Mouse (Mus musculus) stomach, embryonic 14.5 days (tissue): ENCODE results near the gene Eya2. TPM values are rescaled to one million over a fixed set of nuclear protein-coding genes. Genes with fewer than 3 reads are reported as not detected.
A peak's percentile ranks its signal among the peaks of the same experiment; 100 is the strongest.

Experiments
- ATAC-seq: fragments of 200-750 bp; cut with Nextera tagmentation; 2 replicates; pipeline ENCODE4 v1.8.0; 2017; ENCODE audit warnings: low read depth, moderate TSS enrichment; ENCODE audit not compliant: insufficient number of reproducible peaks, insufficient read depth, low FRiP score
- H3K27ac ChIP-seq: fragments of 300-500 bp; sonication (generic); 2 replicates; pipeline ENCODE4 v1.5.1; 2014; ENCODE audit warnings: mild to moderate bottlenecking, low read length, moderate library complexity, mixed read lengths
- H3K27me3 ChIP-seq: fragments of 300-500 bp; sonication (generic); 2 replicates; pipeline ENCODE4 v1.6.1; 2014; ENCODE audit warnings: low read length, control low read depth, mixed read lengths; ENCODE audit not compliant: control insufficient read depth, insufficient read depth
- H3K36me3 ChIP-seq: fragments of 300-500 bp; sonication (generic); 2 replicates; pipeline ENCODE4 v1.6.1; 2014; ENCODE audit warnings: mild to moderate bottlenecking, control low read depth, low read length, moderate library complexity, mixed read lengths; ENCODE audit not compliant: control insufficient read depth, insufficient read depth
- H3K4me1 ChIP-seq: fragments of 300-500 bp; sonication (generic); 2 replicates; pipeline ENCODE4 v1.6.1; 2014; ENCODE audit warnings: low read length, control low read depth, mixed read lengths; ENCODE audit not compliant: control insufficient read depth, insufficient read depth
- H3K4me2 ChIP-seq: fragments of 300-500 bp; sonication (generic); replicated peaks from 2 replicates; pipeline ENCODE4 v1.6.1; 2014; ENCODE audit warnings: low read depth, low read length, control low read depth
- H3K4me3 ChIP-seq: fragments of 300-500 bp; sonication (generic); 2 replicates; pipeline ENCODE4 v1.5.1; 2014; ENCODE audit warnings: low read depth, low read length, control low read depth
- H3K9ac ChIP-seq: fragments of 300-500 bp; sonication (generic); replicated peaks from 2 replicates; pipeline ENCODE4 v1.6.1; 2014; ENCODE audit warnings: low read depth, mild to moderate bottlenecking, control low read depth, low read length, moderate library complexity, mixed read lengths
- H3K9me3 ChIP-seq: fragments of 300-500 bp; sonication (generic); 2 replicates; pipeline ENCODE4 v1.6.1; 2016; ENCODE audit warnings: low read depth, low read length, control low read depth; ENCODE audit not compliant: control insufficient read depth
- WGBS: fragments of 180-500 bp; shearing (Covaris S2); extraction: QIAGEN DNeasy Blood & Tissue Kit; methylation state at CpG from one replicate; pipeline ENCODE4 v1.1.7; 2014; 5-methylcytosine and 5-hydroxymethylcytosine counted together
- polyA plus RNA-seq: library from polyadenylated mRNA; unstranded; fragments of >200 nt; fragmentation: Nextera tagmentation; extraction: Ambion mirVana; gene quantifications from 2 replicates; pipeline ENCODE4 v1.2.1, GENCODE M21; 2014

Eya2 gene
- polyA plus RNA-seq, 1 experiment from 2014 or later = 15.4 TPM

- 80% methylated on average over 3 of the region's 3 CpGs for WGBS
- no peaks in the 10 kb centered on the region for H3K4me1 ChIP-seq
- H3K4me2 ChIP-seq = no peak overlapping the region
- no peak overlapping the region for H3K9ac ChIP-seq
- no peak overlapping the region for H3K27ac ChIP-seq
- no peak overlapping the region for H3K4me3 ChIP-seq
- H3K9me3 ChIP-seq = no peaks in the 10 kb centered on the region
- no peaks in the 10 kb centered on the region for H3K36me3 ChIP-seq
- H3K27me3 ChIP-seq = no peaks in the 10 kb centered on the region
- no peak for ATAC-seq
Measured at GRCm38 (mm10) chr2:165691016-165691415, 96.2 kb downstream of the Eya2 start.

- WGBS = 37% methylated on average over 4 of the region's 4 CpGs
Measured at GRCm38 (mm10) chr2:165692944-165693660, 98.3 kb downstream of the Eya2 start.

GRCm38 (mm10) chr2:165694767-165695166 lies 99.9 kb downstream of the Eya2 start:
- WGBS = 87% methylated on average over 6 of the region's 6 CpGs
- no peaks in the 10 kb centered on the region for H3K9me3 ChIP-seq

More at GRCm38 (mm10) chr2:165692944-165693660, 98.3 kb downstream of the Eya2 start:
- H3K9ac ChIP-seq = no peak overlapping the region
- H3K36me3 ChIP-seq = no peaks in the 10 kb centered on the region
- H3K27me3 ChIP-seq = no peaks in the 10 kb centered on the region
- no peak overlapping the region for H3K4me3 ChIP-seq
- no peaks in the 10 kb centered on the region for H3K4me1 ChIP-seq
- no peak overlapping the region for H3K27ac ChIP-seq
- peak; percentile 82 for ATAC-seq
- no peak overlapping the region for H3K4me2 ChIP-seq
- no peaks in the 10 kb centered on the region for H3K9me3 ChIP-seq

GRCm38 (mm10) chr2:165700252-165700908 lies 105.5 kb downstream of the Eya2 start:
- Histone ChIP-seq H3K4me1 (no peaks in the 10 kb centered on the region), H3K27me3 (no peaks in the 10 kb centered on the region), H3K4me3 (no peak overlapping the region), H3K9me3 (no peaks in the 10 kb centered on the region), H3K9ac (no peak overlapping the region), H3K36me3 (no peaks in the 10 kb centered on the region), H3K4me2 (no peak overlapping the region), H3K27ac (no peak overlapping the region)
- 64% methylated on average over 19 of the region's 19 CpGs for WGBS
- no peak for ATAC-seq

More at GRCm38 (mm10) chr2:165694767-165695166, 99.9 kb downstream of the Eya2 start:
- no peak for ATAC-seq
- Histone ChIP-seq H3K4me1 (no peaks in the 10 kb centered on the region), H3K4me3 (no peak overlapping the region), H3K4me2 (no peak overlapping the region), H3K36me3 (no peaks in the 10 kb centered on the region), H3K27me3 (no peaks in the 10 kb centered on the region), H3K9ac (no peak overlapping the region), H3K27ac (no peak overlapping the region)

GRCm38 (mm10) chr2:165703033-165703805 lies 108.4 kb downstream of the Eya2 start:
- Histone ChIP-seq H3K27me3 (no peaks in the 10 kb centered on the region), H3K9me3 (no peaks in the 10 kb centered on the region; the same call in 1 of the 2 replicates), H3K36me3 (no peaks in the 10 kb centered on the region), H3K4me2 (no peak overlapping the region), H3K27ac (no peak overlapping the region), H3K4me1 (no peaks in the 10 kb centered on the region), H3K4me3 (no peak overlapping the region), H3K9ac (no peak overlapping the region)
- no peak for ATAC-seq
- WGBS = 58% methylated on average over 9 of the region's 9 CpGs

GRCm38 (mm10) chr2:165708266-165708665 lies 113.4 kb downstream of the Eya2 start:
- no peak for ATAC-seq
- Histone ChIP-seq H3K27ac (no peak overlapping the region), H3K36me3 (no peaks in the 10 kb centered on the region), H3K4me2 (no peak overlapping the region), H3K9ac (no peak overlapping the region), H3K9me3 (no peaks in the 10 kb centered on the region; the same call in 1 of the 2 replicates), H3K27me3 (no peaks in the 10 kb centered on the region), H3K4me1 (no peaks in the 10 kb centered on the region), H3K4me3 (no peak overlapping the region)
- WGBS = 59% methylated on average over 9 of the region's 9 CpGs

- H3K27ac ChIP-seq = no peak overlapping the region
- no peak overlapping the region for H3K4me3 ChIP-seq
- no peak for ATAC-seq
- no peaks in the 10 kb centered on the region for H3K9me3 ChIP-seq
- H3K4me1 ChIP-seq = 0 out of 2 replicates have a peak, but pooled peaks cover 2% of the 10 kb centered on the region
- no peak overlapping the region for H3K4me2 ChIP-seq
- H3K9ac ChIP-seq = no peak overlapping the region
- 87% methylated on average over 6 of the region's 6 CpGs for WGBS
- no peaks in the 10 kb centered on the region for H3K27me3 ChIP-seq
- H3K36me3 ChIP-seq = no peaks in the 10 kb centered on the region
Measured at GRCm38 (mm10) chr2:165716688-165717087, 121.9 kb downstream of the Eya2 start.
